Mouse (Mus musculus) liver, adult (tissue): Measurements from ENCODE around the gene Gm14137.

Source experiments
- GATA4 ChIP-seq: IDR thresholded peaks from 2 replicates; pipeline ENCODE4 v1.6.1; 2014; ENCODE audit warnings: mild to moderate bottlenecking, low read length; ENCODE audit not compliant: insufficient replicate concordance

Gene Gm14137

GRCm38 (mm10) chr2:119165401-119165800, 8.9 kb upstream of the Gm14137 start:
- no peak for TF ChIP-seq GATA4

- no peak for TF ChIP-seq GATA4
Measured at GRCm38 (mm10) chr2:119166901-119167865, 7.1 kb upstream of the Gm14137 start, which contains the start of gene Gchfr. Gene Gchfr, plus strand, starts transcription at chr2:119167773.

GRCm38 (mm10) chr2:119167866-119168256, 6.4 kb upstream of the Gm14137 start:
- TF ChIP-seq GATA4 = no peak

- no peak for TF ChIP-seq GATA4
Measured at GRCm38 (mm10) chr2:119170282-119170681, 4.0 kb upstream of the Gm14137 start.

- no peak for TF ChIP-seq GATA4
Measured at GRCm38 (mm10) chr2:119171574-119171973, 2.7 kb upstream of the Gm14137 start.

- no peak for TF ChIP-seq GATA4
Measured at GRCm38 (mm10) chr2:119172446-119172845, 1.9 kb upstream of the Gm14137 start.

GRCm38 (mm10) chr2:119172862-119173576, 1.3 kb upstream of the Gm14137 start:
- peak; percentile 78; the same call in 1 of the 2 replicates for TF ChIP-seq GATA4

- TF ChIP-seq GATA4 = no peak
Measured at GRCm38 (mm10) chr2:119174866-119175265, 557 bp downstream of the Gm14137 start.

GRCm38 (mm10) chr2:119175614-119176013, 1.3 kb downstream of the Gm14137 start:
- TF ChIP-seq GATA4 = no peak

- TF ChIP-seq GATA4 = no peak
Measured at GRCm38 (mm10) chr2:119176761-119177160, 2.5 kb downstream of the Gm14137 start.

GRCm38 (mm10) chr2:119177384-119177939, 3.2 kb downstream of the Gm14137 start:
- no peak for TF ChIP-seq GATA4

GRCm38 (mm10) chr2:119182914-119183313, 8.6 kb downstream of the Gm14137 start:
- TF ChIP-seq GATA4 = no peak

- no peak for TF ChIP-seq GATA4
Measured at GRCm38 (mm10) chr2:119189029-119189710, 14.9 kb downstream of the Gm14137 start.

- no peak for TF ChIP-seq GATA4
Measured at GRCm38 (mm10) chr2:119190969-119191368, 16.7 kb downstream of the Gm14137 start.

GRCm38 (mm10) chr2:119194140-119194539, 19.8 kb downstream of the Gm14137 start:
- no peak for TF ChIP-seq GATA4
